Mouse (Mus musculus) kidney, postnatal 36 days (tissue): ENCODE data around the gene Hat1.
A peak's percentile ranks its signal among the peaks of the same experiment; 100 is the strongest.
"Not testable (repeated sequence)": the region's sequence is repeated elsewhere in the genome, so short reads cannot be mapped to it uniquely, and the experiment has no call there.

Experiments
- DNase-seq, 2 experiments: peaks; one replicate each; pipeline ENCODE4 v3.0.0; 2021 to 2022; ENCODE audit warnings: mixed read lengths in 2 of 2

The Hat1 gene

GRCm38 (mm10) chr2:71388951-71389763 lies at the start of gene Hat1:
TSS of gene Hat1 (plus strand) at chr2:71388958.
- peak; percentile 97 to 98 for DNase-seq

- DNase-seq: no peak
These were observed 48.6 kb upstream of the Hat1 start for GRCm38 (mm10) chr2:71340126-71340525.

DNA sequence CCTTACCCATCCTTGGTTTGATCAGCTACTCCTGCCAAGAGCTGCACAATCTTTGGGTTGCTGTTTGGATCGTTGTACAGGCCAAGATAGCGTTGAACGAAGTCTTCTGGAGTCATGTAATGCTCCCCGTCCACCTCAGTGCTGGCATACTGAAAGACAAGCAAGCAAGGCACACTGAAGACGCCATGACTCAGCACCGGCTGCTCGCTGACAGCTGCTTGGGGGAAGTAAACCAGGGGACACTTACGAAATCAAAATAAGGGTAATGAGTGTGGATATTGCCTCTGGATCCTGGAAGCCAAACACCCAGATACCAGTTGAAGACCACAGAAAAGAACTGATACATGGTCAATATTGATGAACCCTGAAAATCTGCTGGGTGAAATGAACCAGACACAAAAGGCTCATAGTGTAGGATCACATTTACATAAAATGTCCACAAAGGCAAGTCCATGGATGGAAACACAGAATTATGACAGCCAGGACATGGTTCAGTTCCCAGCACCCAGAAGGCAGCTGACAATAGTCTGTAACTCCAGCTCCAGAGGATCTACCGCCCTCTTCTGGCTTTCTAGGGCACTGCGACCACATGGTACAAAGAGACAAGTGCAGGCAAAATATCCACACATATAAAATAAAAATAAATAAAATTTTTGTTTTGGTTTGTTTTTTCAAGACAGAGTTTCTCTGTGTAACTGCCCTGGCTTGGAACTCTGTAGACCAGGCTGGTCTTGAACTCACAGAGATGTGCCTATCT lies 44.7 kb upstream of the Hat1 start:
- DNase-seq: no peak

DNA sequence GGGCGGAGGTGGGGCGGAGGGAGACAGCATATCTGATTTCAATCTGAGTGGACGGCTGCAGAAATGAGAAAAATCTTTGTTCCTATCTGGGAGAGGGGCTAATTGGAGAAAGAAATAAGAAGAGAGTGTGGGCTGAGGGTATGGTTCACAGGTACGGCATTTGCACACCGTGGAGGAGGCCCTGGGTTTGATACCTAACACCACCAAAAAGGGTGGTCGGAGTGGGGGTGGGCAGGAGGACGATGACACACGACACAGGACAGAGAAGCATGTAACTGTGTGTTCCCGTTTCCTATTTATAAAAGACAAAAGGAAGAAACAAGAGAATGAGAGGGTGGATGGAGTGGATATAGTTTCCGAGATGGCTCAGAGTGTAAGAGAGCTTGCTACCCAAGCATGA lies 41.6 kb upstream of the Hat1 start:
- DNase-seq: no peak

DNA sequence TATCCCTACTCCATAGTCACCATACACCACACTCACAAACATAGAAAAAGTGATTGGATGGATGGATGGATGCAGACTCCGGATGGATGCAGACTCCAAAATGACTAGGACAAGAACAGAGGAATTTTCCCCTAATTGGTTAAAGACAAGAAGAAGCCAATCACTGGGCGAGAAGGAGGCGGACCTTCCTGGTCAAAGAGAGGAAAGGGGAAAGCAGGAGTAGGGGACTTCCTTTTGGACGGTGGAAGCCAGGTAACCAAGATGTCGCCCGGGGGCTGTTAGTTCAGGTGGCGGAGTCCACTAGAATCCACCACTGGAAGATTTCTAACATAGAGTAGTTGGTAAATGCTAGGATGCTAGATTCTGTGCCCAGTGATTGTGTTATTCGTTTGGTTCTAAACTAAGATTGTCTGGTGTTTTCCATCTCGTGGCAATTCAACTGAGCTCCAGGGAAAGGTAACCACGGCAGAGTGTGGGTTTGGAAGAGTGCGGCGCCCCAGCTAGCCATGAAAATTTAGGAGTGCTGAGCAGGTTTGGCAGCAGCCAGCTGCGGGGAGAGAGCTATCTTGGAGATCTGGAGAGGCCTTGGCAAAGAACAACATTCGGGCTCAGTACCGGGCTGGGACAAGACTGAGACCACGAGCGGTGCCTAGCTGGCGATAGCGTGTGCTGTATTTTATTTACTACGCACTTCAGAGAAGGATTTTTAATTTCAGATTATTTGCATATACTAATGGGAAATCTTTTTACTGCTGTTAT lies 40.8 kb upstream of the Hat1 start:
- no peak for DNase-seq

- DNase-seq: no peak
These were observed 39.2 kb upstream of the Hat1 start for GRCm38 (mm10) chr2:71349511-71349910.

DNA sequence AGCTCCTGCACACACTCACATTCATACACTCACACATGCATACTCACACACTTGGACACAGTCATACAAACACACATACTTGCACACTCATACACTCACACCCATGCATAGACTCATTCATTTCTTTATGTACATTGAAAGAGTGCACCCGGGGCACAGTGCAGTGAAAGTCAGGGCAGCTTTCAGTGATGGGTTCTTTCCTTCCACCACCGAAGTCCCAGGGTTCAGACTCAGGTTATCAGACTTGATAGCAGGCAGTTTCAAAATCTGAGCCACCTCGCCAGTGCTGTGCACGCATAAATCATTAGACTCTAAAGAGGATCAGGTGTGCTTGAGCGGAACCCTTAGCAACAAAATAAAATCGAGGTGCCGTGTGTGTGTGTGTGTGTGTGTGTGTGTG lies 38.6 kb upstream of the Hat1 start:
- no peak for DNase-seq

- no peak for DNase-seq
These were observed 37.6 kb upstream of the Hat1 start for GRCm38 (mm10) chr2:71350904-71351726.

DNA sequence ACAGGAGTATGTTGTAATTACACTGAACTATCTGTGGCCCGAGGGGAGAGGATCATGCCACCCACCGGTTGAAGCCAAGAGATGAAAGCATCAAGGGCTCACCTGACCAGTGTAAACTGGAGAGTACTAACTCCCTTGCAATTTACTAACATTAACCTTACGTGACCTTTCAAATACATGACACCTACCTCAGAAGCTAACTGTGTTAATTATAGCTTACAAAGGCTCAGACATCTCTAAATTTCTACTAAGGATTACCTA lies 37.1 kb upstream of the Hat1 start:
- DNase-seq: no peak

- DNase-seq: peak; percentile 39 to 47
These were observed 35.3 kb upstream of the Hat1 start for GRCm38 (mm10) chr2:71353306-71354054.

DNA sequence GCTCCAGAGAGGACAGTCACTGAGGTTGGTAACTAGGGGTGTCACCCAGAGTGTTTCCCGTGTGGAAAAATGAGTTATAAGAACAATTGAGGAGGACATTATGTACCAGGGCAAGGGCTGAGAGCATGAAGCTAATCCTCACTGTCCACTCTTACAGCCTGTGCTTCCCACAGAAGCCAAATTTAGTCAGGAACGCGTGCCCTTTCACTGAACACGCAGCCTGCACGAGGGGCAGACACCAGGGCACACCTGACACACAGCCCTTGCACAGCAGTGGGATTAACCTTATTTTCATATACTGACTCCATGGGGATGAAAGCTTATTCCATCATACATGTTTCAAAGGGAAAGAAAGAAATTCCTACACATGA lies 34.7 kb upstream of the Hat1 start:
- DNase-seq: no peak

GRCm38 (mm10) chr2:71358347-71358746 lies 30.4 kb upstream of the Hat1 start:
- no peak for DNase-seq

GRCm38 (mm10) chr2:71360192-71360591 lies 28.6 kb upstream of the Hat1 start:
- DNase-seq: peak in 1 of 2 experiments; percentile 28

DNA sequence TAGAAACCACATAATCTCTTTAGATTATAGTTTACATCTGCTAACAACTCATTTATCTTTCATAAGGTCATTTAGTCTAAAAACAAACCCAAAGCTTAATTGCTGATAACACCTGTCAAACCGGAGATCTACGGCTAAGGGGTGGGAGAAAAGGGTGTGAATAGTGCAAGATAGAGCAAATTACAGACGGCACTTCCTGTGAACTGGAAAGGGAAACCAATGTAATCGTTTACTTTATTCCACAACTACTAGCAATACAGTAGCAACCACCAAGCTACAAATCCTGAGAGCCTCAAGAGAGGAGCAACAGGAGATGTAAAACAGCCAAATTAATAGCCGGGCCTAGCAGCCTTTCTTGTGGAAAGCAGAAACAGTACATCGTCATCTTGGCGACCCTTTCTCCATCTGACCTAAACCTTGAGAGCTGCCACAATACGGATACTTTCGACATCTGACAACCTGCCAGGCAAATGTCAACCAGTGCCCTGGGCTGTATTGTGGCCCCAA lies 22.1 kb upstream of the Hat1 start:
- DNase-seq: no peak

- DNase-seq: peak; percentile 79 to 84
These were observed 21.5 kb upstream of the Hat1 start, which contains the start of gene Slc25a12 for GRCm38 (mm10) chr2:71367125-71367880. TSS of gene Slc25a12 (minus strand) at chr2:71367749.

DNA sequence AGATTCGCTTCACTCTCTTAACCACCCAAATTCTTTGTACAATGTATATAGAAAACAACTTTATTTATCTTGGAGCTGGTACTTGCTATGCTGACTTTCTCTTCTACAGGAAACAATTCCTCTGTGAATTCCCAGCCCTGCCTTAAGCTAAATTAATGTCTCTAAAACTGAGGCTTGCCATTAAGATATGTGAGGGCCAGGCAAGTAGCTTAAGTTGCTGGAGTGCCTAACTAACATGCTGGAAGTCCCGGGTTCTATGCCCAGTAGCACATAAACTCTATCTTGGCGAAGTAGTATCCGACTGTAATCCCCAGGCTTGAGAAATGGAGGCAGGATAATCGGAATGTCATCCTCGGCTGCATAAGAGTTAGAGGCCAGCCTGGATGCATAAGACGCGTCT lies 20.7 kb upstream of the Hat1 start:
- DNase-seq: no peak

DNA sequence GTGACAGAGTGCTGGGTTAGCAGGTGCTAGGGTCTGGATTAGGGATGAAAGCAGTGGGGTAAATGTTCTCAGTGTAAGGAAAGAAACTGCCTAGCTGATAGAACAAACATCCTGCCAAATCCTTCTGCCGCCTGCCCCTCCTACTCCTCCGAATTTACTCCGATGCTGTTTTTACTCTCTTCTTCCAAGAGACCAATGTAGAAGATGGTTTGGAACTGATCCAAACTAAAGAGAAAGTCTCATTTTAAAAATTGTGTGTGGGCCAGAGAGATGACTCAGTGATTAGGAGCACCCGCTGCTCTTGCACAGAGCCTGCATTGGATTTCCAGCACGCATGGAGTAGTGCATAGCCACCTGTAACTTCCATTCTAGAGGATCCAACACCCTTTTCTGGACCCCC lies 17.0 kb upstream of the Hat1 start:
- DNase-seq: no peak

- DNase-seq: not testable (repeated sequence)
These were observed 16.5 kb upstream of the Hat1 start for GRCm38 (mm10) chr2:71372261-71372660.

DNA sequence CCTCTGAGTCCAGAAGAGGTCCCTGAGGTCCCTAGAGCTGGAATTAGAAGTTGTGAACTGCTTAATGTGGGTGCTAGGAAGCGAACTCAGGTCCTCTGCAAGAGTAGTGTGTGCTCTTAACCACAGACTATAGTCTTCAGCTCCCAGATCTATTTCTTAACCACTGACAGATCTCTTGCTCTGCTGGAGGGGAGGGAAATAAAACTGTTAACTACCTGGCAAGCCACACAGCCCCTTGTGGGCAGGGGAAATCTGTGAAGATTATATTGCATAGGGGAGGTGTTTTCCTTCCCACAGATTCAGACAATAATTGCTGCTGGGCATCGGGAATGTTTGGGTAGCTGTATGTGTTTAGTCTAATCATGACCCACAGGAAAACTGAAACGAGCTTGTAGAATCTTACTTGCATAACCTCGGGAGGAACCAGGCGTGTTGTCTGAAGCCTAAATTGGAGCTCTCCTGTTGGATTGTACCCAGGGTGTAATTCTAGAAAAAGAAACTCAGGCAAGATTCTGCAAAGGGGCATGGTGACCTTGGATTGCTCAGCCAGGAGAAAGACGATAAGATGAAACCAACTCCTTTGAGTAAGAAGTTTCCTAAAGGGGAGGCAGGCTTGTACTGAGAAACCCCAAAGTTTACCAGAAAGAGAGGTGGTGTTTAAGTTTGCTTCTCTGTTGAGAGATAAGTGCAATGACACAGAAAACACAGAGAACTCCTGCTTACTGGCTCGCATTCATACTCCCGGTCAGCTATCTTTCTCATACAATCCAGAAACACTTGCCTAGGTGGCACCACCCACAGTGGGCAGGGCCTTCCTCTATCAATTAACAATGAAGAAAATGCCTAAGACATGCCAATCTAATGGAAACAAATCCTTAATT lies 14.2 kb upstream of the Hat1 start:
- no peak for DNase-seq

DNA sequence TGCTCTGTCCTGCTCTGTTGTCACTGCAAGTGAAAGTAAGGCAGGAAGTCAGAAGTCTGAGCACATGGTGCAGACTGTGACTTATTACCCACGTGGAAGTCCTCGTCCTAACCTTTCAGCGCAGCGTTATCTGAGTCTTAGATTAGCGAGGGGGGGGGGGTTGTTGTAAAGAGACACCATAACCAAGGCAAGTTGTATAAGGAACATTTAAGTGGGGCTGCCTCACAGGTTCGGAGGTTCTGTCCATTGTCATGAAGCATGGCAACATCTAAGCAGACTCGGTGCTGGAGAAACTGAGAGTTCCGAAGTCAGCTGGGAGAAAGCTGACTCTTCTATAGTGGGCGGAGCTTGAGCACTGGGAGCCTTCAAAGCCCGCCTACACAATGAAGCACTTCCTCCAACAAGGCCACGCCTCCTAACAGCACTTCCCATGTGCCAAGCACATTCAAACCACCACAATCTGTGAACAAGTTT lies 12.3 kb upstream of the Hat1 start:
- DNase-seq: no peak
